Comparison of ENCODE assay signal across 18 mouse cellular contexts in the genomic region with DNA sequence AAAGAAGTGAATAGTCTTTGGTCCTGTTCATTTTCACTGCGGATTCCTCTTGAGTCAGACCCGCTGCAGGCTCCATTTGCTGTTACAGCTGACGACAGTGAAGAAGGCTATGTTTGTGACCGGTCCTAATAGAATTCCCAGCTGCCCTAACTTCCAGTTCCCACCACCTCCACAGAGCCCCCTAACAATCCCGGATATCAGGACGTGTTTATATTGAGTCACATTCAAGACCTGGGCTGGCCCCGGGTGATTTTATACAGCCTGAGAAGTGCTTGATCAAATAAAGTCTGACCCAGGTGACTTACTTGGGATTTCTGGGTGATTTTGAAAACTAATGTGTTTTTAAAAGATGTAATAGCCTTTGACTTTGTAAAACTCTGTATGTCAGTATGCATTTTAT. TPM values are rescaled to one million over a fixed set of nuclear protein-coding genes. Genes with fewer than 3 reads are reported as not detected.
A peak's percentile ranks its signal among the peaks of the same experiment; 100 is the strongest.
DNase-seq lines count a peak whose midpoint lies in the region; ATAC-seq and TF ChIP-seq lines count a peak whose summit lies in the region.
"Had no signal": no experiment of that assay in that cellular context is flagged by ENCODE, and none has a peak within 500 bp of the region (broad histone marks: within the 10 kb centered on the region; RNA-seq: fewer than 3 reads in every experiment).

No protein-coding gene starts in this region.

- H3K36me3 ChIP-seq in heart, adult 2 months (ENCODE audit: control insufficient read depth, insufficient read depth, low read length), result peaks cover 10% of the 10 kb centered on the region; the same call in 1 of the 2 replicates
- H3K36me3 ChIP-seq in heart, embryonic 16.5 days (ENCODE audit: control insufficient read depth, insufficient read depth), result peaks cover 37% of the 10 kb centered on the region
- peaks cover 13% of the 10 kb centered on the region; the same call in 1 of the 2 replicates for H3K36me3 ChIP-seq in lung, embryonic 16.5 days (ENCODE audit: control insufficient read depth, insufficient read depth, low read length)

- TF ChIP-seq CTCF in heart, adult 2 months (IDR thresholded peaks at IDR 0.05), result no peak

- H3K4me3 ChIP-seq in heart, adult 2 months, result no peak overlapping the region
- H3K4me3 ChIP-seq in heart, embryonic 16.5 days (ENCODE audit: low read length), result no peak overlapping the region
- H3K4me3 ChIP-seq in lung, embryonic 16.5 days (ENCODE audit: low read length), result no peak overlapping the region
- H3K4me3 ChIP-seq: embryonic facial prominence, embryonic 10.5 days; hindbrain, embryonic 10.5 days had no signal

- TF ChIP-seq EP300 in heart, adult 2 months (IDR thresholded peaks at IDR 0.05; ENCODE audit: insufficient read depth, low read depth, low read length), result 0 out of 2 replicates have a peak, but pooled peaks have one; percentile 14

- H3K27ac ChIP-seq in heart, adult 2 months, result peak overlapping the region; percentile 89
- H3K27ac ChIP-seq in heart, embryonic 16.5 days (ENCODE audit: low read length), result peak overlapping the region; percentile 24; the same call in 1 of the 2 replicates
- H3K27ac ChIP-seq in lung, embryonic 16.5 days (ENCODE audit: low read length), result 0 out of 2 replicates have a peak overlapping the region, but pooled peaks have one; percentile 32
- H3K27ac ChIP-seq: embryonic facial prominence, embryonic 10.5 days; hindbrain, embryonic 10.5 days; hindbrain, embryonic 14.5 days had no signal

- H3K9me3 ChIP-seq in heart, embryonic 16.5 days (replicated peaks; ENCODE audit: control insufficient read depth, low read length), result no peaks in the 10 kb centered on the region
- no peaks in the 10 kb centered on the region for H3K9me3 ChIP-seq in lung, embryonic 16.5 days (ENCODE audit: control insufficient read depth, low read length)
- H3K9me3 ChIP-seq: embryonic facial prominence, embryonic 10.5 days; hindbrain, embryonic 10.5 days had no signal

- no peak overlapping the region for H3K9ac ChIP-seq in heart, adult 2 months (ENCODE audit: low read depth, low read length)
- no peak overlapping the region for H3K9ac ChIP-seq in heart, embryonic 16.5 days (ENCODE audit: low read length)
- no peak overlapping the region for H3K9ac ChIP-seq in lung, embryonic 16.5 days (ENCODE audit: low read length)
- H3K9ac ChIP-seq: hindbrain, embryonic 14.5 days had no signal

- peak; percentile 31 to 33 for DNase-seq in heart, adult 2 months
- no peak for DNase-seq in heart, postnatal 10 days
- DNase-seq in heart, postnatal 14 days, result no peak
- DNase-seq in lung, postnatal 36 days, result no peak
- DNase-seq: adrenal gland, postnatal 14 days; cerebellum, adult 2 months; cerebellum, postnatal 10 days; kidney, adult 8-10 months had no signal

- H3K27me3 ChIP-seq in heart, adult 2 months (ENCODE audit: control insufficient read depth, insufficient read depth, low read length), result no peaks in the 10 kb centered on the region
- H3K27me3 ChIP-seq in heart, embryonic 16.5 days (ENCODE audit: control insufficient read depth, insufficient read depth, low read length), result no peaks in the 10 kb centered on the region
- no peaks in the 10 kb centered on the region for H3K27me3 ChIP-seq in lung, embryonic 16.5 days (ENCODE audit: control insufficient read depth, insufficient read depth, low read depth, low read length)
- H3K27me3 ChIP-seq: CH12.LX, Patski had no signal

- no peak for TF ChIP-seq POLR2A in heart, adult 2 months (IDR thresholded peaks at IDR 0.05; ENCODE audit: insufficient read depth, low read depth, low read length)

- no peak for ATAC-seq in heart, embryonic 16.5 days (replicated peaks; ENCODE audit: extremely low read depth, insufficient read depth, low FRiP score)
- ATAC-seq in lung, embryonic 16.5 days (ENCODE audit: low read depth), result no peak
- ATAC-seq: activated CD4-positive, CD25-positive, alpha-beta regulatory T cell, adult 4 months; forebrain, embryonic 14.5 days; intestine, embryonic 16.5 days; Patski had no signal

- H3K79me2 ChIP-seq in heart, adult 2 months (replicated peaks; ENCODE audit: control insufficient read depth, insufficient read depth, low read length), result no peaks in the 10 kb centered on the region

- intact Hi-C loops in heart, adult 2 months (cut with DNase I), result no loop called here
- intact Hi-C loops in heart, postnatal 10 days (cut with DNase I), result no loop called here
- intact Hi-C loops in heart, postnatal 14 days (cut with DNase I), result no loop called here

- H3K4me1 ChIP-seq in heart, adult 2 months (ENCODE audit: control insufficient read depth, insufficient read depth, low read length), result peaks cover 29% of the 10 kb centered on the region
- peaks cover 23% of the 10 kb centered on the region for H3K4me1 ChIP-seq in heart, embryonic 16.5 days (ENCODE audit: control insufficient read depth, insufficient read depth, low read length)
- no peaks in the 10 kb centered on the region; the same call in 1 of the 2 replicates for H3K4me1 ChIP-seq in lung, embryonic 16.5 days (replicated peaks; ENCODE audit: control insufficient read depth, insufficient read depth, low read length)

- WGBS in heart, adult 2 months, result 41% methylated on average over 7 of the region's 7 CpGs
- WGBS in heart, embryonic 16.5 days, result 63% methylated on average over 7 of the region's 7 CpGs
- 29% methylated on average over 7 of the region's 7 CpGs for WGBS in lung, embryonic 16.5 days

- H3K4me2 ChIP-seq in heart, embryonic 16.5 days (ENCODE audit: low read depth, low read length), result no peak overlapping the region
- no peak overlapping the region for H3K4me2 ChIP-seq in lung, embryonic 16.5 days (ENCODE audit: low read depth, low read length)
- H3K4me2 ChIP-seq: hindbrain, embryonic 14.5 days had no signal

RNA-seq across cellular contexts. Expression of a gene that starts 5.2 kb away (rescaled TPM):
- total RNA-seq in heart, adult 2 months (2021), result 10 to 100 TPM; 44.0 to 45.5 TPM
- polyA plus RNA-seq in heart, adult 2 months (2012; rRNA removed), result 27.8 and 59.4 TPM in 2 replicates
- 10 to 100 TPM; 36.4 to 38.2 TPM for total RNA-seq in heart, postnatal 10 days (2021)
- 3.7 and 4.0 TPM in 2 replicates for polyA plus RNA-seq in heart, embryonic 16.5 days (2015; fragmentation: Nextera tagmentation; extraction: Ambion mirVana)
- 10 to 100 TPM; 42.8 to 43.8 TPM for total RNA-seq in heart, postnatal 14 days (2021)
- polyA plus RNA-seq in lung, embryonic 16.5 days (2015; fragmentation: Nextera tagmentation; extraction: Ambion mirVana), result 1.1 and 1.4 TPM in 2 replicates
- total RNA-seq: CH12.LX had no signal
- polyA plus RNA-seq: activated CD4-positive, CD25-positive, alpha-beta regulatory T cell, adult 4 months; forebrain, embryonic 14.5 days; hindbrain, embryonic 14.5 days; Patski had no signal

RNA-seq across cellular contexts. Expression of a gene that starts 21.6 kb away (rescaled TPM):
- 10 to 100 TPM; 61.6 to 71.8 TPM for total RNA-seq in heart, adult 2 months (2021)
- polyA plus RNA-seq in heart, adult 2 months (2012; rRNA removed), result 26.0 and 38.4 TPM in 2 replicates
- total RNA-seq in heart, postnatal 10 days (2021), result 10 to 100 TPM; 51.3 to 52.6 TPM
- polyA plus RNA-seq in heart, embryonic 16.5 days (2015; fragmentation: Nextera tagmentation; extraction: Ambion mirVana), result 32.6 and 33.2 TPM in 2 replicates
- total RNA-seq in heart, postnatal 14 days (2021), result 10 to 100 TPM; 51.6 to 52.2 TPM
- 20.8 and 21.5 TPM in 2 replicates for polyA plus RNA-seq in lung, embryonic 16.5 days (2015; fragmentation: Nextera tagmentation; extraction: Ambion mirVana)

Comparison
In these comparisons a context has a peak if more than half of its experiments do, and no peak if none do; other contexts are left out.
1. DNase-seq: peak in heart, adult 2 months (2 of 2); none in heart, postnatal 10 days (0 of 2), heart, postnatal 14 days (0 of 2) and lung, postnatal 36 days (single experiment).
2. H3K27ac ChIP-seq: peak in every context shown above with its lines; median percentile 89 in heart, adult 2 months; 32 in lung, embryonic 16.5 days; 24 in heart, embryonic 16.5 days.